Mouse (Mus musculus) WW6 (cell line): ENCODE results near the gene Pml.

Experiments
- DNase-seq: peaks from one replicate; pipeline ENCODE4 v3.0.0-alpha.2; 2013; ENCODE audit warnings: low read depth, low spot score

Pml gene

GRCm38 (mm10) chr9:58201861-58202549 lies 47.6 kb downstream of the Pml start:
- no peak for DNase-seq

DNA sequence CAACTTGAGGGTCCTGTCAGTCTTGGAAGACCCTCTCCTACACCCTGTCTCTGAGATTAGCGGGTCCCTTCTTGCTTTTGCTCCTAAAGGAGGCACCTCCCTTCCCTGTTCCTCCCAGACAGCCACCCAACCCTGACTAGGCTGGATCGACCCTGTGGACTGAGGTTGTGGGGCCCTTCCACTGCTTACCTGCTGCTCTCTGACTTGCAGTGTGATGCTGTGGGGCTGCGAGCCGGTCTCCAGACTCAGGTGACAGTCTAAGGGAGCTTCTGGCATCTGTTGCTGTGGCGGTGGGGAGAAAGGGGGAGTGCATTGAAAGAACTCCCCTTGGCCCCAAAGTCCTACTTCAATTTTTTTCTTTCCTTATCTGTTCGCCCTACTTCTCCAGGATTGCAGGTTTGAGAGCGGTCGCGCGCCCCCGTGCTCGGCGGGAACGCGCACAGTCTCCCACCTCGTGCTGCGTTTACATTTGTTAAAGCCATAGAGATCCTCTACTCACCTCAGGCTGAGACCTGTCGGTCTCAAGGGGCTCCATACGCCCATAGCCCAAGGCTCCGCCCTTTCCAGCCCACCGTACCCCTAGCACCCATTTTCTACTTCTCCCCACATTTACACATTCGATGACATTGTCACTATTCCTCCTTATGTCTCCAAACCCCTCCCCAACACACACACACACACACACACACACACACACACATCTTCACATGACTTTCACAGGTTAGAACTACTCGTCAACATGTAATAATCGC lies 48.3 kb downstream of the Pml start:
- no peak for DNase-seq

DNA sequence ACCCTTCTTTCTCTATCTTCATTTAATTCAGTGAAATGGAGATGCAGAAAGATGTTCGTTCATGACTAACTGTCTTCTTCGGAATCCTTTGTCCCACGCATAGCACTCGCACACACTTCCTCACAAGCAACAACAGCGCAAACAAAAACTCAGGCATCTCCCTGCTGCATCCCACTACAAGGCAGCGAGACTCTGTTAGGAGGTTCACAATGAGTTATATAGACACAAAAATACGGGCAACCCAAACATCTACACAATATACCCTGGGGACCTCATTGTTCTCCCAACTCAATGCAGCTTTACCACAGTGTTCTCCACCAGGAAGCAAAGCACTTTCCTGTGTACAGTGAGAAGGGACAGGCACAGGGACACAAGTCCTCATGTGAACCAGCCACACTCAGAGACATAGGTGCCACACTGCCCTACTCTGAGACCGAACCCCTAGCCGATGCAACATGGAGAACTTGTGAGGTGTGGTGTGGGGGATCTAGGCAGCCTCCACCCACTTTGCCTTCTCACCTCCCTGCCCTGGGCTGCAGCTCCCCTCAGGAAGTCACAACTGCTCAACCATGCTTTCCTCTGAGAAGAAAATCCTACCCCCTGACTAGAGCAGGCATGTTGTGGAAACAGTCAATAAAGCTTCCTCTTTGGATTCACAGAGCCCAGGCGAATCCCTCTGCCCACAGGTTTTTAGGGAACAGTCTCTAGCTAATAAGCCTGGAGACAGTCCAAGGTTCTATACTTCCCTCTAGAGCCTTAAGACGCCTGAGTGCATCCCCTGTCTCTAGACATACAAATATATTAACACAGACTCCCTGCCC lies 49.1 kb downstream of the Pml start:
- no peak for DNase-seq

- no peak for DNase-seq
Measured at GRCm38 (mm10) chr9:58199381-58200269, 50.0 kb downstream of the Pml start.

DNA sequence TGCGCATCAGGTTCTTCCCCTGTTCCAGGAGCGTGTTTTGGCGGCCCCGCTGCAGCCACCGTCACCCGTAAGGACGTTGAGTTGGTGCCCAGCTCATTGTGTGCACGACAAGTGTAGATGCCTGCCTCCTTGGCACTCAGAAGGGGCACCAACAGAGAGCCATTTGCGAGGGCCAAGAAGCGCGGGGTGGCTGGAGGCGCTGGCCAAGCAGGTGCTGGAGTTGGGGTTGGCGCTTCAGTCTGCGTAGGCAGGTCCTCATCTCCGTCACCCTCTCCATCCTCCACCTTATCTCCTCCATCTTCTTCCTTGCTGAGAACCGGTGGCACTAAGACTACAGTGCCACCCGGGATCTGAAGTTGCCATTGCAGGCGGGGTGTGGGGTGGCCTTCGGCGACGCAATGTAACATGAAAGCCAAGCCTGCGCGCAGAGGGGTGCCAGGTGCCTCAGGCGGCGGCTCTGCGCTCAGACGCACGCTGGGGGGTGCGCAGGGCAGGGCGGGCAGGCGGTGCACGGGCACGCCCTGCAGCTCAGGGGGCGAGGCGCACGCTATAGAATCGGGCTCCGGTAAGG lies 50.7 kb downstream of the Pml start:
- DNase-seq: no peak

DNA sequence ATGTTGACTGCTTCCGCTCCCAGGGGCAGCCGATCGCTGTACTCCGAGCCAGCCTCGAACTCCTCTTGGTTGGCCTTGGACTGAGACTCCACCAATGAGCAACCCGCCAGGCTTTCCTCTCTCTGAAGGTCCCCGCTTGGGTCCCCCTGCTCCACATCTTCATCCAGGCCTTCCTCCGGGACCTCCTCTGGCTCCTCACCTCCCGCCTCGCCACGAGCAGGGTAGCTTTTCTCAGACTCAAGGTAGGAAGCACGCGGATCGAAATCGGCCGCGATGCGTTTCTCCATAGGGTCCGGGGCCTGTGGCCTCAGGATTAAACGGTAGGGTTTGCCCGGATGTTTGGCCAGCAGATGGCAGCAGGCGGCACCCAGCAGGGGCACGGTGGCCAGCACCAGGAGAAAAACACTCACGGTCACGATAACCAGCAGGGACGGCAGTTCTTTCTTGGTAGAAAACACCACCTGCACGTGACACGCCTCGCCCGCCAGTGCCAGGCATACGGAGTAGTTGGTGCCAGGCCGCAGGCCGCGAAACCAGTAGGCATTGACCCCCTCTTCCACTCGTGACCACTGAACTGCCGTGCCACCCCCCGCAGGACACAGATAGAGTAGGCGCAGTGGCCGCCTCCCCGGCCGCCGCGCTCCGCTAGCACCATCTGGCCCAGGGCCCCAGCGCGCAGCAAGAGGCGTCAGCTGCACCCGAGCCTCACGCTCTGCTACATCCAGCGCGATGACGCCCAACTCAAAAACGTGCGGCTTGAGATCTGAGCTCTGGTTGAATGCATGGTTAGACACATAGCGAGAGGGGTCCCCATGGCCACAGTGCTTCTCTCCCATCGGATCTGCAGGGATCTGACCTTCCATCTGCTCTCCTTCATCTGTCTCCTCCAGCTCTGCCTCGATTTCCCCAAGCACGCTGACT lies 51.5 kb downstream of the Pml start:
- no peak for DNase-seq

DNA sequence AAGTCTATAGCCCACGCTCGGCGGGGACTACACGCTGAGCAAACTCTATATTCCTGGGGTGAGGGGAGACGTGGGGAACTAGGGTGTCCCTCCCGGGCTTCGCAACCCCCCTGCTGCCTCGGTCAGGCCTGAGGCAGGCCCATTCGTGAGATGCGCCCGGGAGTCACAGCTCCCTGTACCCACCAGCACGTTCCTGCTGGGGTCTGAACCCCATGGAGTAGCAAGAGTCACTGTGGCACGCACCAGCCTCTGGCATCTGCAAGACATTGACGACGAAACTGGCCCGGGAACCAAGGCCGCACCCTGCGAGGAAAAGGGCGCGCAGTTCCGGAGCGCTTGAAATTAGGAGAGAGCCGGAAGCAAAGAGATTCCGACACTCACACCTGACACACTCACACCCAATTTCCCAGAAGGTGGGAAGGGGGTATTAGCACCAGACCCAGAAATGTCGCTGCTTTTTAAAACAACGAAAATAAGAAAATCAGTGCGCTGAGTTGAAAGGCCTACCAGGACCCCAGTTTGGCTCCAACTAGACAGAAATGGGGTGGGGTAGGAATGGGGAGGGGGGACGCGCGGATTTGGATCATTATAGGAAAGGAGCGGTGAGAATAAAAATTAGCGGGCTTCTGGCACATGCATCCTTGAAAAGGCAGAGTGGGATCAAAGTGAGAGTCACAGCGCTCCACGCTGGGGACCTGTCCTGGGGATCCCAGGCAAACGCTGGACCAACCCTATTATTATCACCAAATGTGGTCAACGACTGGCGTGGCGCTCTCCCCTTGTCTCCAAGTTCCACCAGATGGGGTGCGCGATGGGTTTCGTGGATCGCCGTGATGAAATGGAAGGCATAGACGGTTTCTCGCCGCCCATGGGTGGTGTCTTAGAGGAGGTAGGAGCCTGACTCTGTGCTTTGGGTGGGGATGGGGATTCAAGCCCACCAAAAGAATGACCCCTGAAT lies 52.7 kb downstream of the Pml start:
- DNase-seq: no peak

DNA sequence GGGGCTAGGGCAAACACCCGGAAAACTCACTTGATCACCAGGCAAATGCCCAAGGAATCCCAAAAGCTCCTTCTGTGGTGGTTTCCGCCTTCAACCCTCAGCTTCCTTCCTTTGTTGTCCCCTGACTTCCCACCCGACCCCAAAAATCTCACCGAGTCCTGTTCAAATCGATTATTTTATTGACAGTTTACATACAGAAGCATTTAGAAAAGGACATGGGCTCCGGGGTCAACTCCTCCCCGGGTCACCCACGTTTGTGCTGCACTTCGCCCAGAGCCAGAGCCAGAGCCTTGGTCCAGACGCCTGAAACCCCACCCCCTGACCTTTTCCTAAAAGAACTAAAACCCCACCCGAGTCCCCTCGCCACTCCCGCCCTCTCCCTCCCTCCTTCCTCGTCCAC lies 53.4 kb downstream of the Pml start:
- no peak for DNase-seq

GRCm38 (mm10) chr9:58195671-58196070 lies 53.9 kb downstream of the Pml start:
- DNase-seq: no peak

GRCm38 (mm10) chr9:58194222-58194621 lies 55.4 kb downstream of the Pml start:
- no peak for DNase-seq

GRCm38 (mm10) chr9:58184456-58184855 lies 65.1 kb downstream of the Pml start:
- no peak for DNase-seq

GRCm38 (mm10) chr9:58179390-58179789 lies 70.2 kb downstream of the Pml start:
- DNase-seq: no peak

DNA sequence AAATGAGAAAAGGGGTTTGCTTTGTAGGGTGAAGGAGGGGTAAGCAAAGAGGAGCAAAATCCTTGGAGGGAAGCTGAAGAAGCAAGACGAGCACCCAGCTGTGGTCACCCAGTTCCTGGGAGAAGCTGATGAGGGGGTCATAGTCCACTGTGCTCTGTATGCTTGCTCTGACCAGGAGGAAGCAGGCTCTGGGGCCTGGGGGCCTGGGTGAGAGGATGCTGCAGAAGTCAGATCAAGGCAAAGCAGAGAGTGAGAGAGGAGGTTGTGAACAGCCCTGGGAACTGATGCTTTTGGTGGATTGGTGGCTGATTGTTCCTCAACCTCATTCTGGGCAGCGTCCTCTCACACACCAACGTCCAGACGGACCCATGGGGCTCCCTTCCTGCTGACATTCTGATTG lies 72.4 kb downstream of the Pml start:
- DNase-seq: no peak

- no peak for DNase-seq
Measured at GRCm38 (mm10) chr9:58175745-58176487, 73.7 kb downstream of the Pml start.

- DNase-seq: no peak
Measured at GRCm38 (mm10) chr9:58174818-58175251, 74.8 kb downstream of the Pml start.

DNA sequence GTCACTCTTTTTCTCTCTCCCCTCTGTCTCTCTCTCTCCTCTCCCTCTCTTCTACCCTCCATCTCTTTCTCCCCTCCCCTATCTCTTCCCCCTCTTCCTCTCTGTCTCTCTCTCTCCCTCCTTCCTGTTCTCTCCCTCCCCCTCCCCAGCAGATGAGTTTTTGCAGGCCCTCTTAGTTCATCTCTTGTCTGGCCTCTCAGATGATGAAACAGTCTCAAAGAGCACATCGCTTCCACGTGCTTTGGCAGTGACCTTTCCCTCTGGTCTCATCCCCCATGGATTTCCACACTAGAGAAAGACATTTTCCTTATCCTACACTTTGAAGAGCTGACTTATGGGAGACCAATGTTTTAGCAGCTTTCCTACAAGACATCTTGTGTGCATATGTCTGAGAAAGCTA lies 76.7 kb downstream of the Pml start:
- no peak for DNase-seq

GRCm38 (mm10) chr9:58169426-58169825 lies 80.2 kb downstream of the Pml start:
- no peak for DNase-seq

DNA sequence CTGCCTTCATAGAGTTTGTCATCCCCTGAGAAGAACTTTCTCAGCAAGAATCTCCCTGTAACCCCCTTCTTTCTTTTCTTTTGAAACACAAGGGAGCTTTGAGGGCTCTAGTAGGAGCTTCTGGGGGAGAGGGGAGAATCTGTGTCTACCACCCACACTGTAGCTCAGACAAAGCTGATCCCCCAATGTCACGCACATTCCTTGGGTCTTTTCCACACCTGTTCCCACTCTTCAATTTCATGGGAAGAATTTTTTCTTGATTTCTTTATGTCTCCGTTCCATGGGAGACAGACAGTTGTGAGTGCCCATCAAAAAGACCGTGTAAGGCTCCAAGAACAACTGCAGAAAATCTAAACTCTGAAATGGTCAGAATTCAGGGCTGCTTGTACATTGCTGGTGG lies 80.7 kb downstream of the Pml start:
- DNase-seq: no peak
